Mouse (Mus musculus) CD4-positive naive resting alpha-beta T cell, adult 57 days (primary cell): ENCODE data around the gene Cul4a. TPM values are rescaled to one million over a fixed set of nuclear protein-coding genes. Genes with fewer than 3 reads are reported as not detected.

Experiments used
- total RNA-seq: library from RNA; stranded (reverse); gene quantifications from one replicate; pipeline ENCODE4 v1.2.4, GENCODE M21; 2023

Cul4a gene
- 42.4 TPM for total RNA-seq

DNA sequence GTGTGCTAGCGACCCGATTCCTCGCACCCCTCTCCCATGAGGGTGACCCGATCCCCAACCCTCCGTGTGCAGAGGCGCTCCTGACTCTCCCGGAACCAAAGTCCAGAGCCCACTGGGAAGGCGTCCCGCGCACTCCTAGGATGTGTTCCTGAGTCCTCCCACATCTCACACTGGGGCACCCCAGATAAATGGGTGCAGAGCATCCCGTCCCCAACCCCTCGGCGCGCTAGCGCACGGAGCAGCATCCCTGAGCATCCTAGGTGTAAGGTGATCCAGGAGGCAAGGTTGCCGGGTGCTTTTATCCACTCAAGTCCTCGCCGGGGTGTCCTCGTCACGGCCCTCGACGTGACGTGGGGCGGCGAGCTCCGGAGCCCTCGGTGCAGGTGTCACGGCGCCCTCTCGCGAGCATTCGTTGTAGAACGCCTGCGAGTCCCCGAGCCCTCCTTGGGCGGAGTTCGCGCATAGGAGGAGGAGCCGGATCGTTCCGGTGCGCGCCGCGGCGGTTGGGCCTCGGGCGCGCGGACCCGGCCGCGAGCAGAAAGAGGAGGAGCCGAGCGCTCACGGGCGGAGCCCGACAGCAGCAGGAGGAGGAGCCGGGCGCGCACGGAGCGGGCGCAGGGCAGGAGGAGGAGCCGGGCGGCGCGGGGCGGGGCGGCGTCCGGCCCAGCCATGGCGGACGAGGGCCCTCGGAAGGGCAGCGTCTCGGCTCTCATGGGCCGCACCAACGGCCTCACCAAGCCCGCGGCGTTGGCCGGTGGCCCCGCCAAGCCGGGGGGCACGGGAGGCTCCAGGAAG, at the start of gene Cul4a, which contains the start of gene Pcid2:
Cul4a (plus strand) TSS at position 535 of the 795 bp plus-strand sequence.
Pcid2 (minus strand) TSS at position 373 of the 795 bp plus-strand sequence.

DNA sequence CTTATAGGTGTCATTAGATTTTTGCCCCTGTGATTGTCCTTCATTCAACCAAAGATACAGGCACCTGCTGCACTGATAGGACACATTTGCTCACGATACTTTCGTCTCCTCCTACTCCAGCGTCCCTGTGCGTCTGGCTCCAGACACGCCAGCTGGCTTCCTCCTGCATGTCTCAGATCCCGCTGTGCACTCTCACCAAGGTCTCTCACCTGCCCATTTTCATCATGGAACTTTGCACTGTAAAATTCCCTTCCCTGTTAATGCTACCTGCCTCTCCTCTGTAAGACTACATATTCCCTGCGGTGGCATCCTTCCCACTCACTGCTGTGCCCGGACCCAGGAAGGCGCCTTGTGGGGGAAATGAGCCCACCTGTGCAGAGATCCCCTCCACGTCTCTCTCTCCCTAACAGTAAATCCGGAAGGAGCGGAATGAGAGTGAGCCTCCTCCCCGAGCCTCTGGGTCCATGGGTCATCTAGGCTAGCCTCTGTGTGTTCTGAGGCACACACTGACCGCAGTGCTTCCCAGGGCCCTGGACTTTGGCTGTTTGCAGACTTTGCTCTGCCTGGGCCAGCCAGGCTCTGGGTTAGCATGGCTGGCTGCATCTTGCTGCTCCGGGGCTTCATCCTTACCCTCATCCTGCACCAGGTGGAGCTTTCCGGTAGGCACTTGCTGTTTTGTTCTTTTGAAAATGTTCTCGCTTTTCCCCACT, 44.8 kb upstream of the Cul4a start, which contains the start of gene Proz:
Proz (plus strand) TSS at position 474 of the 710 bp plus-strand sequence.

DNA sequence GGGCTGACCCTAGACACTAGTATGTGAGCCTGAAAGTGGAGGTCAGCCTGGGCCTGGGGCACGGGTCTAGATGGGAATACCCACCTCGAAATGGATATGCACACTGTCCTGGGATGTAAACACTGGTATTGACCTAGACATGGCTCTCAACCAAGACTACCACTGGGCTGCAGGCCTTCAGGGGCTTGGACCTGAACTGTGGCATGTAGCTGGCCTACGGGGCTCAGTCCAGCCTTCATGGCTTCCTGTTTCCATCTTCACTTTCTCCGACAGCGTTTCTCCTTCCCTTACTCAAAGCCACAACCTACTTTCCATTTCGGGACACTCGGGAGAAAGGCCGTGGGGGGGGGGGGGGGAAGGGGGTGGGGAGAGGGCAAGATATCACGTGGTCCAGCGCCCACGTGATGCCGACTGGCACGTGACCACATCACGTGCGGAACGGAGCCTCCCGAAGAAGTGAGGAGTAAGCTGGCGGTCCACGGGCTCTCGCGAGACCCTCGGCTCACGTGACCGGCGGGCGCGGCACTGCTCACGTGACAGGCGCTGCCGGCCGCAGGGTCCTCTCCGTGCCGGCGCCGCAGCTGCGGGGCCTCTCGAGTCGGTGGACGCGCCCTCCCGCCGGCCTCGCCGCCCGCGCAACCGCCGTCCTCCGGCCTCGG, 53.4 kb downstream of the Cul4a start, which contains the start of gene Lamp1:
Lamp1 (plus strand) TSS at position 444 of the 659 bp plus-strand sequence.

Other genes with a start within 250 kb of the Cul4a start
- 0.38 TPM for gene Mcf2l, start 231.8 kb upstream of the Cul4a start, total RNA-seq
- not detected for gene F7, start 79.6 kb upstream of the Cul4a start, total RNA-seq
- not detected for gene F10, start 68.3 kb upstream of the Cul4a start, total RNA-seq
- gene Proz, start 44.7 kb upstream of the Cul4a start, total RNA-seq, result not detected
- gene Pcid2, start 162 bp upstream of the Cul4a start, total RNA-seq, result 38.9 TPM
- gene Lamp1, start 53.5 kb downstream of the Cul4a start, total RNA-seq, result 95.8 TPM
- not detected for gene Grtp1, start 95.0 kb downstream of the Cul4a start, total RNA-seq
- not detected for gene Adprhl1, start 148.5 kb downstream of the Cul4a start, total RNA-seq
- gene Dcun1d2, start 182.5 kb downstream of the Cul4a start, total RNA-seq, result 19.9 TPM
- 21.3 TPM for gene Tmco3, start 182.6 kb downstream of the Cul4a start, total RNA-seq
- gene Tfdp1, start 233.1 kb downstream of the Cul4a start, total RNA-seq, result 34.8 TPM